Mouse (Mus musculus) stomach, postnatal 0 days (tissue): ENCODE measurements at regions not wholly inside any gene's neighbourhood (a gene's known extent, or its start where the extent isn't known, plus 50 kb on each side); places are given as distances from the start of the nearest gene placed in this dataset.

Source experiments
- CTCF ChIP-seq: IDR thresholded peaks from 2 replicates; pipeline ENCODE4 v1.5.1; 2016; ENCODE audit warnings: antibody characterized with exemption, low read depth, mild to moderate bottlenecking, moderate library complexity
- EP300 ChIP-seq: optimal IDR thresholded peaks from 2 replicates; pipeline ENCODE3; 2016; ENCODE audit warnings: antibody characterized with exemption

DNA sequence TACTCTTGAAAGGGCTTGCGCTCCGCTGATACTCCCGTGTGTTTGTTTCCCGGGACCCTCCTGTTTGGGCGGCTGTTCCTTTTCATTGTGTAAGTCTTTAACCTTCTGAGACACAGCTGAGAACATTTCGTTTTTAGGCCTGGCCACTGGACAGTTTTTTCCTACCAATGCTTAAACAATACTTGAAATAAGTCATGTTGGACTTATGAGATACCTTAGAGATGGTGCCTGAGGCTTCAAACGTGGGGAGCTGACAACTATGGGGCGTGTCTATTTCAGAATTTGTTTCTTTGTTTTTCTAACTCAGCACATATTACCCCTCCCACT lies 78.9 kb upstream of the Otx2 start:
- TF ChIP-seq CTCF (no peak), EP300 (no peak)
